Mouse (Mus musculus): ENCODE measurements around the gene Crnkl1. TPM values are rescaled to one million over a fixed set of nuclear protein-coding genes. Genes with fewer than 3 reads are reported as not detected.

Gene Crnkl1
- polyA plus RNA-seq, 1 experiment from 2014 or later: 20.9 TPM

Small RNA genes within 50 kb of the gene (microRNA-seq; reads per million reads assigned to microRNA genes)
- not detected for gene Gm25026

Other genes with a start within 250 kb of the Crnkl1 start
- gene Naa20, start 32.9 kb downstream of the Crnkl1 start, polyA plus RNA-seq (2015; fragmentation: Nextera tagmentation; extraction: Ambion mirVana): 153 and 164 TPM in 2 replicates
- gene Cfap61, start 230 bp downstream of the Crnkl1 start, polyA plus RNA-seq (2015; fragmentation: Nextera tagmentation; extraction: Ambion mirVana): 0.66 and 1.7 TPM in 2 replicates

Measured in stomach, embryonic 15.5 days (tissue).